Mouse (Mus musculus): ENCODE data around the gene Trmt1. TPM values are rescaled to one million over a fixed set of nuclear protein-coding genes. Genes with fewer than 3 reads are reported as not detected.
A peak's percentile ranks its signal among the peaks of the same experiment; 100 is the strongest.

Gene Trmt1
- polyA plus RNA-seq, 1 experiment from 2014 or later, result 73.6 TPM

DNA sequence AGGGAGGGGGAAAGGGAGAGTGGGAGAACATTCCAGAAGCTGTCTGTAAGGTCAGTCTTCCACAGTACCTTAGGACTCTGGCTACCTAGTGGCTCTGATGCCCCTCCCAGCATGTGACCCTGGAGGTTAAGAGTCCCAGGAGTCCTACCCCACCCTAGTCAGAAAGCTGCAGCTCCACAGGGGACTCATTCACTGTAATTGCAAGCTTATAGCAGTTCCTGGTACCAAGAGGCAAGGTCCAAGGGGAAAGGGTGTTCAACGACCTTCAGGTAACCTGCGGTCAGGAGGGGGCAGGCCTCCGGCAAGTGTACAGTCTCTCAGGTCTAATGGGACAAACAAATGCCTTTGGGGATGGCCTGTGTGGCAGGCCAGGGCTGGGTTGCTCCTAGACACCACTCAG lies 35.9 kb upstream of the Trmt1 start:
- H3K9me3 ChIP-seq, result no peaks in the 10 kb centered on the region
- peaks cover 20% of the 10 kb centered on the region for H3K4me1 ChIP-seq
- H3K4me2 ChIP-seq (replicated peaks), result no peak overlapping the region
- H3K4me3 ChIP-seq, result no peak overlapping the region
- no peaks in the 10 kb centered on the region for H3K27me3 ChIP-seq
- no peak overlapping the region for H3K9ac ChIP-seq
- no peaks in the 10 kb centered on the region for H3K36me3 ChIP-seq
- WGBS, result 47% methylated on average over 3 of the region's 3 CpGs
- H3K27ac ChIP-seq, result peak overlapping the region; percentile 54; the same call in 1 of the 2 replicates
- no peak for ATAC-seq (ENCODE audit: insufficient number of reproducible peaks, insufficient read depth, low FRiP score, low TSS enrichment)

GRCm38 (mm10) chr8:84653092-84653631 lies 32.9 kb upstream of the Trmt1 start:
- H3K4me1 ChIP-seq, result peaks cover 40% of the 10 kb centered on the region
- ATAC-seq (ENCODE audit: insufficient number of reproducible peaks, insufficient read depth, low FRiP score, low TSS enrichment), result no peak
- WGBS, result 52% methylated on average over 9 of the region's 9 CpGs
- no peaks in the 10 kb centered on the region for H3K9me3 ChIP-seq
- H3K27ac ChIP-seq, result peak overlapping the region; percentile 24
- no peaks in the 10 kb centered on the region for H3K36me3 ChIP-seq
- no peak overlapping the region for H3K4me3 ChIP-seq
- H3K9ac ChIP-seq, result no peak overlapping the region
- H3K4me2 ChIP-seq (replicated peaks), result no peak overlapping the region
- no peaks in the 10 kb centered on the region for H3K27me3 ChIP-seq

DNA sequence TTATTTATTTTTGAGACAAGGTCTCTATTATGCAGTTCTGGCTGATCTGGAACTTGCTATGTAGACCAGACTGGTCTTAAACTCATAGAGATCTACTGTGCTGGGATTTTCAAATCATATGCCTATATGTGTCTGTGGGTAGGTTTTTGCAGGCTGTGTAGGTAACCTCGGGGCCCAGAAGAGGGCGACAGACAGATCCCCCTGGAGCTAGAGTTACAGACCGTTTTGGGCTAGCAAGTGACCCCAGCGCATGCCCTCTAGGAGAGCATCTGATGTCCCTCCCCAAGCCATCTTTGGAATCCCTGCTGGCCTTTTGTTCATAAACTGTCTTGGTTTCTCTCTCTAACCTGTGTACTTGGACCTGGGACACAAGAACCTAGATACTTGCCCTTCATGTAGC lies 31.5 kb upstream of the Trmt1 start:
- no peak overlapping the region for H3K9ac ChIP-seq
- 22% methylated on average over 4 of the region's 4 CpGs for WGBS
- no peak overlapping the region for H3K4me3 ChIP-seq
- no peaks in the 10 kb centered on the region for H3K27me3 ChIP-seq
- peak overlapping the region; percentile 98 for H3K27ac ChIP-seq
- H3K4me1 ChIP-seq, result peaks cover 45% of the 10 kb centered on the region
- H3K9me3 ChIP-seq, result no peaks in the 10 kb centered on the region
- no peaks in the 10 kb centered on the region for H3K36me3 ChIP-seq
- no peak for ATAC-seq (ENCODE audit: insufficient number of reproducible peaks, insufficient read depth, low FRiP score, low TSS enrichment)
- H3K4me2 ChIP-seq (replicated peaks), result no peak overlapping the region

GRCm38 (mm10) chr8:84655336-84656190 lies 30.5 kb upstream of the Trmt1 start:
- under 1% methylated on average over 14 of the region's 15 CpGs for WGBS
- peaks cover 50% of the 10 kb centered on the region for H3K4me1 ChIP-seq
- H3K36me3 ChIP-seq, result no peaks in the 10 kb centered on the region

GRCm38 (mm10) chr8:84656191-84656525 lies 29.9 kb upstream of the Trmt1 start:
- Histone ChIP-seq H3K9ac (peak overlapping the region; percentile 58), H3K4me2 (replicated peaks) (peak overlapping the region; percentile 63), H3K27ac (peak overlapping the region; percentile 98), H3K9me3 (no peaks in the 10 kb centered on the region), H3K36me3 (no peaks in the 10 kb centered on the region), H3K4me3 (peak overlapping the region; percentile 35), H3K4me1 (peaks cover 55% of the 10 kb centered on the region), H3K27me3 (no peaks in the 10 kb centered on the region)
- WGBS, result under 1% methylated on average over 10 of the region's 10 CpGs
- peak; percentile 23; the same call in 1 of the 2 replicates for ATAC-seq (ENCODE audit: insufficient number of reproducible peaks, insufficient read depth, low FRiP score, low TSS enrichment)

More at GRCm38 (mm10) chr8:84655336-84656190, 30.5 kb upstream of the Trmt1 start:
- ATAC-seq (ENCODE audit: insufficient number of reproducible peaks, insufficient read depth, low FRiP score, low TSS enrichment), result peak; percentile 68; the same call in 1 of the 2 replicates
- H3K27ac ChIP-seq, result peak overlapping the region; percentile 98
- peak overlapping the region; percentile 35 for H3K4me3 ChIP-seq
- H3K4me2 ChIP-seq (replicated peaks), result peak overlapping the region; percentile 63
- H3K9me3 ChIP-seq, result no peaks in the 10 kb centered on the region
- H3K9ac ChIP-seq, result peak overlapping the region; percentile 58
- H3K27me3 ChIP-seq, result no peaks in the 10 kb centered on the region

DNA sequence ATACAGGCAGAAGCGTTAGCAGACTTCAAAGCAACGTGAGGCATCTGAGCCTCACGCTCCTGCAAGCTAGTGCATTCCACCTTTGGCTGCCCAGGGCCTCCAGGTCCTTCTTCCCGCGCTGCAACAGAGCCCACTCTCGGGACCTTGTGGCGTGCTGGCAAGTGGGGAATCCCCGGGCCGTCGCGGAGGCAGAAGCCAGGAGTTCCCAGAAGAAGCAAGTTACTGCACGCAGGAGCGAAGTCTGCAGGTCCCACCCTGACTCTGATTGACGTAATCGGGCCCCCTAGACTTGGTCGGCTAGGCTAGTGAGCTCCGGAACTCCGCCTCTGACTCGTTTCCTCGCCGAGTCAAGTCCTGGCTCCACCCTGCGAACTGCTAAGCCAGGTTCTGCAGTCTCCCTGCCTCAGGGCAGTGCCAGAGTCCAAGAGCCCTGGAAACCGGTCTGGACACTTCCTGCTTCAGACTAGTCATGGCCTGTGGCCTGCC lies 29.4 kb upstream of the Trmt1 start:
- Histone ChIP-seq H3K9me3 (no peaks in the 10 kb centered on the region), H3K27me3 (no peaks in the 10 kb centered on the region), H3K4me3 (peak overlapping the region; percentile 35), H3K36me3 (no peaks in the 10 kb centered on the region), H3K27ac (peak overlapping the region; percentile 98), H3K4me2 (replicated peaks) (peak overlapping the region; percentile 63), H3K4me1 (peaks cover 55% of the 10 kb centered on the region), H3K9ac (peak overlapping the region; percentile 58)
- peak; percentile 30; the same call in 1 of the 2 replicates for ATAC-seq (ENCODE audit: insufficient number of reproducible peaks, insufficient read depth, low FRiP score, low TSS enrichment)
- under 1% methylated on average over 23 of the region's 23 CpGs for WGBS

DNA sequence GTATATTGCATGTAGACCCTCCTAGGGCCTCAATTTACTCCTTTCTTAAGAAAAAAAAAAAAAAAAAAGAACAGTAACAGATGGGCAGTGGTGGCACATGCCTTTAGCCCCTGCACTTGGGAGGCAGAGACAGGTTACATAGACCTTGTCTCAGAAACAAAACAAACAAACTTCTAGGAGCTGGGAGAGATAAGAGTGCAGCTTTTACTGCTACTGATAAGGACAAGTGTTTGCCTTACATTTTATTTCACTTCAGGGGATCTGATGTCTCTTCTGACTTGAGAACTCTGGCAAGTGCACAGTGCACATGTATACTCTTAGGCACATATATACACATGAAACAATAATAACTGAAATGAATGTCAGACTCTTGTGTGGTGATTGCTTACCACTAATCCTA lies 28.9 kb upstream of the Trmt1 start:
- Histone ChIP-seq H3K9ac (no peak overlapping the region), H3K4me2 (replicated peaks) (peak overlapping the region; percentile 63), H3K9me3 (no peaks in the 10 kb centered on the region), H3K36me3 (no peaks in the 10 kb centered on the region), H3K27ac (peak overlapping the region; percentile 98), H3K27me3 (no peaks in the 10 kb centered on the region), H3K4me1 (peaks cover 55% of the 10 kb centered on the region), H3K4me3 (peak overlapping the region; percentile 35; the same call in 1 of the 2 replicates)
- ATAC-seq (ENCODE audit: insufficient number of reproducible peaks, insufficient read depth, low FRiP score, low TSS enrichment), result no peak

- peaks cover 55% of the 10 kb centered on the region for H3K4me1 ChIP-seq
- H3K36me3 ChIP-seq, result no peaks in the 10 kb centered on the region
- 0 out of 2 replicates have a peak overlapping the region, but pooled peaks have one; percentile 5 for H3K4me2 ChIP-seq (replicated peaks)
- no peak overlapping the region for H3K4me3 ChIP-seq
- ATAC-seq (ENCODE audit: insufficient number of reproducible peaks, insufficient read depth, low FRiP score, low TSS enrichment), result no peak
- peak overlapping the region; percentile 98 for H3K27ac ChIP-seq
- WGBS, result 38% methylated on average over 4 of the region's 4 CpGs
- H3K9me3 ChIP-seq, result no peaks in the 10 kb centered on the region
- no peaks in the 10 kb centered on the region for H3K27me3 ChIP-seq
- no peak overlapping the region for H3K9ac ChIP-seq
These were observed 28.4 kb upstream of the Trmt1 start for GRCm38 (mm10) chr8:84657680-84658079.

- H3K4me1 ChIP-seq, result peaks cover 55% of the 10 kb centered on the region
- H3K27me3 ChIP-seq, result no peaks in the 10 kb centered on the region
- no peak overlapping the region for H3K9ac ChIP-seq
- H3K36me3 ChIP-seq, result no peaks in the 10 kb centered on the region
- H3K27ac ChIP-seq, result peak overlapping the region; percentile 95; the same call in 1 of the 2 replicates
- no peak overlapping the region for H3K4me2 ChIP-seq (replicated peaks)
- 57% methylated on average over 1 of the region's 1 CpGs for WGBS
- no peak for ATAC-seq (ENCODE audit: insufficient number of reproducible peaks, insufficient read depth, low FRiP score, low TSS enrichment)
- H3K4me3 ChIP-seq, result no peak overlapping the region
- no peaks in the 10 kb centered on the region for H3K9me3 ChIP-seq
These were observed 27.2 kb upstream of the Trmt1 start for GRCm38 (mm10) chr8:84658951-84659350.

- H3K4me2 ChIP-seq (replicated peaks), result peak overlapping the region; percentile 81
- WGBS, result 1% methylated on average over 33 of the region's 33 CpGs
- H3K9me3 ChIP-seq, result no peaks in the 10 kb centered on the region
These were observed 25.9 kb upstream of the Trmt1 start for GRCm38 (mm10) chr8:84659936-84660818.

GRCm38 (mm10) chr8:84660819-84661457 lies 25.2 kb upstream of the Trmt1 start:
- Histone ChIP-seq H3K4me1 (peaks cover 42% of the 10 kb centered on the region), H3K36me3 (no peaks in the 10 kb centered on the region), H3K27me3 (no peaks in the 10 kb centered on the region), H3K9ac (peak overlapping the region; percentile 97), H3K4me3 (peak overlapping the region; percentile 94), H3K4me2 (replicated peaks) (peak overlapping the region; percentile 81), H3K9me3 (no peaks in the 10 kb centered on the region), H3K27ac (peak overlapping the region; percentile 95)
- WGBS, result under 1% methylated on average over 20 of the region's 20 CpGs
- no peak for ATAC-seq (ENCODE audit: insufficient number of reproducible peaks, insufficient read depth, low FRiP score, low TSS enrichment)

More at GRCm38 (mm10) chr8:84659936-84660818, 25.9 kb upstream of the Trmt1 start:
- H3K4me1 ChIP-seq, result peaks cover 49% of the 10 kb centered on the region
- no peak for ATAC-seq (ENCODE audit: insufficient number of reproducible peaks, insufficient read depth, low FRiP score, low TSS enrichment)
- H3K36me3 ChIP-seq, result no peaks in the 10 kb centered on the region
- H3K9ac ChIP-seq, result peak overlapping the region; percentile 97
- H3K27me3 ChIP-seq, result no peaks in the 10 kb centered on the region
- H3K27ac ChIP-seq, result peak overlapping the region; percentile 95
- peak overlapping the region; percentile 94 for H3K4me3 ChIP-seq
